Mouse (Mus musculus): Measurements from ENCODE around the gene Frmpd1.
A peak's percentile ranks its signal among the peaks of the same experiment; 100 is the strongest.

Frmpd1 gene

DNA sequence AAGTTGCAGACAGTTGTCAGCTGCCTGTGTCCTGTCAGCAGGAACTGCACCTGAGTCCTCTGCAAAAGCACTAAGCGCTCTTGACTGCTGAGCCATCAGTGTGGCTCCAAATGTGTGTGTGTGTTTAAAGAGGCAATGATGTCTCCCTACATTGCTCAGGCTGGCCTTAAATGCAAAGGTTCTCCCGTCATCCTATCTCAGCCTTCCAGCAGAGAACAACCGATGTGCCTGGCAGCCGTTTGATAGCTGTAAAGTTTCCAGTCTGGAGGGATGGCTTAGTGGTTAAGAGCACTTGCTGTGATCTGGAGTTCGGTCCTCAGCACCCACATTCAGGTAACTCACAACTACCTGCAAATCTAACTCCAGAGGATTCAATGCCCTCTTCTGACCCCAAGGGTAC lies 56.7 kb downstream of the Frmpd1 start:
- DNase-seq (ENCODE audit: low spot score): no peak

DNA sequence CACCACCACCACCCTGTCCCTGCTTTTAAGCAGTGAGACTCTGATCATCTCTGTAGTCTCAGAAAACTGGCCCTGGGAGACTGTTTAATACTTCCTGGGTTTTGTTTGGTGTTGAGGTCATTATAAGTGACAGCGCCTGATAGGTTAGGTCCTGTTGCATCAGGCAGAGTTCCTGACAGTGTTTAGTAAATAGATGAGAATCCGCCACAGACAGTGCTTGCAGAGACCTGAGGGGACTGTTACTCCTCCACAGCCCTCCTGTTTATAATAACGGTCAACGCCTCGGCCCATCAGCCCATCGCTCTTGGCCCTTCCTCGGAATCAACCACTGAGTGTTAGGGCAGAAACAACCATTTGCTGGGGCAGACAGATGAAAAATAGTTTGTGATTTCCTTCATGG lies 57.5 kb downstream of the Frmpd1 start:
- no peak for DNase-seq (ENCODE audit: low spot score)

DNA sequence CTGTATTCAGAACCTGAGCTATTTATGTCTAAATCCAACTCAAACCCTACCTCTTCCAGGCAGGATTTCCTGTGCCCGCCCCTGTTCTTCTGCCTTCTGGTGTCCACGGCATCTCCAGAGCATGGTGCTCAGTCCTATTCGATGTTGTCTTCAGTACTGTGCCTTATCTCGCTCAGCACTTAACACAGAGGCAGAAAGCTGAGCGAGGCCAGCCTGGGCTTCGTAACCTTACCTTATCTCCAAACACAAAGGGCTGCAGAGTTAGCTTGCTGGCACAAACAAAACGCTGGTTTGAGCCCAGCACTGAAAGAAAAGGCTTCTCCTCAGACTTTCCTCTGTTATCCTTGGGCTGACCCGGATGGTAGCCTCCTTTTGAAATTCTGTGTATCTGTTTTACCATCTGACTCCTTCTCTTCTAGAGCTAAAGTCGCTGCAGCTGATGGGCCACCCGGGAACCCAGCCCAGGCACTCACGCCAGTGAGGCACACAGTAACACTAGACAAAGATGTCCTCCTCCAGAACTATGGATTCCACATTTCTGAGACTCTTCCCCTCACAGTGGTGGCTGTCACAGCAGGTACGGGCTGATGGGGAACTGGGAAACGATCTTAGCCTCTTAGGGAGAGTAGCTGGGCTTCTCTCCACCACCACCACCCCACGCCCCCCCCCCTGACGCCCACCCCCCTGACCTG lies 58.7 kb downstream of the Frmpd1 start:
- no peak for DNase-seq (ENCODE audit: low spot score)

DNA sequence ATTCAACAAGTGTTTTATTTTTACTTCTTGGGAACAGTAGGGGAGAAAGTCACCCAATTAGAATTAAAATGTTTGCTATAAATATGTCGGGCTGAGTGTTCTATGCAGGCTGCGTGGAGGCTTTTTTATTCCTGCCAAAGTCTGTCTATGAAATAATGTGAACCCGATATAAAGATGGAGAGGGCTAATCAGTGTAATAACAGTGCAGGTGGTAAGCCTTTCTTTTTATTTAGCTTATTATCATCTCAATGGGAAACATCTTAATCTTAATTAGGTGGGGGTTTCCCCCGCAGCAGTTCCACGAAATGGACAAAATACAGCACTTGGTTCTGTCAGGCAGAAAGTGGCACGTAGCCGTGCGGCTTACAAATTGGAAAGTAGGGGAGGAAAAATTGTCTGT lies 66.6 kb downstream of the Frmpd1 start:
- DNase-seq (ENCODE audit: low spot score): no peak

DNA sequence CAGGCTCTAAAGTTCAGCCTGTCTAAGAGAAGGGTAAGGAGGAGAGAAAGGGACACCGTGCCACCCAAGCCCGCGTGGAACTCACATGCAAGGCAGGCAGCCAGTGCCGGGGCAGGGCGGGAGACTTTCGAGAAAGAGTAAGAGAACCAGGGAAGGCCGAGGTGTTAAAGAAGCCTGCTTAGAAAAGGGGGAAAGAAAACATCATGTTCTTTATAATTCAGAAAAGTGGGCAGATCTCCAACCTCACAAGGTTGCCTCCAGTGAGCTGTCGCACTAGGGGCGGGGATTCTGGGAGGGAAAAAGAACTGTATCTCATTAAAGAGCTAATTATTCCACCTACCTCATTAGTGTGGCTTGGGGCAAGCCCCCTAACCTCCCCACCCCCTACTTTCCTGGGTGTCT lies 68.2 kb downstream of the Frmpd1 start:
- no peak for DNase-seq (ENCODE audit: low spot score)

DNA sequence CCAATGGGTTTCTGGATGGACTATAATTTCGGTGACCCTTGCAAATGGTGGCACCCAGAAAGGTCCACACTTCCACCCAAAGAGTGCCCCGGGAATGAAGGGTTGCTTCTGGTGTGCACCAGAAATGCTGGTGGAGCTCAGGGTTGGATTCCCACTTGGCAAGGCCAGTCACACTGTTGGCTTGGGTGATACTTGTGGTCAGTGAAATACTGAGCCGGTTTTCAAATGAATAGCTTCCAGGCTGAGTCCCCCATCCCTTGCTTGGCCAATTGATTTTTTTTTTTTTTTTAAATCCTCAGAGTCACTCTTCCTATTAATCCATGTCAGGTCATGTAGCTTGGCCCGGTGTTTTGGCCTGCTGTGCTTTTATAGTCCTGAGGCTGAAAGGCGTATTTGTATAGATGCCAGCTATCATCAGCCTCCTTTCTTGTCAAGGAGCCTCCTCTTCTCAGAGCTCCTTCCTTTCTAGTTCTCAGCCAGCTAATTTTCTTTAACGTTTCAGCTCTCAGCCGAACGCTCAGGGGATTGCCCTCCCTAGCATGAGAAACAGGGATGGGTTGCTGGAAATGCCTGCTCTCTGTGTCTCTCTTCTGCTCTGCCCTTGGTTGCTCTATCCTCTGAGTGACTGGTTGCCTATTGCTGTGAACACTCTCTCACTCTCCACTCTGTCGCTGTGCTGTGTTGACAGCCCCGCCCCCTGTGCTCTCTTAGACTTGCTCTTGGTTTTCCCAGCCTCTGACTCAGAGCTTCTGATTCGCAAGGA lies 69.3 kb downstream of the Frmpd1 start:
- no peak for DNase-seq (ENCODE audit: low spot score)

DNA sequence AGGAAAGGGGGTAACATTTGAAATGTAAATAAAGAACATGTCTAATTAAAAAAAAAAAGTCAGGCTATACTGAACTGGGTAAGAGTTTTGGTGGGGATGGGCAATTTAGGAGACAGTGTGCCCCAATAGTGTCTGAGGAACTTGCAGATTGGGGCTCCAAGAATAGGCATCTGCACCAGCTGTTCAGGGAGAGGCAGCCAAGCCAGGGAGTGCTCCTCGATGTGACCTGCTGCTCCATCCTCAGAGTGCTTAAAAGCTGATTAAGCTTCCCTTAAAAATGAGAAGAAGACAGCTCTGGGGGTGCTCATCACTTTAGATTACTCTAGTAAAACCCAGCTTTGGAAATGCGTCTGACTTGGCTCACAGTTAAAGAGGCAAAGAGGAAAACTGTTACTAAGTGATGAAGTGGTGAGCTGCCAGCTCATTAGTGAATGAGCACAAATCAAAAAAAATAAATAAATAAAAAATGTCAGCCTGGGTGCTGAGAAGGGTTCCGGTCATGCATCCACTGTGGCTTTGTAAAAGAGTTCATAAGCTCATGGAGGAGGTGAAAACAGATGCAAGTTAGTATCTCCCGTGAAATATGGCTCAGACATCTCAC lies 74.7 kb downstream of the Frmpd1 start:
- DNase-seq (ENCODE audit: low spot score): no peak

DNA sequence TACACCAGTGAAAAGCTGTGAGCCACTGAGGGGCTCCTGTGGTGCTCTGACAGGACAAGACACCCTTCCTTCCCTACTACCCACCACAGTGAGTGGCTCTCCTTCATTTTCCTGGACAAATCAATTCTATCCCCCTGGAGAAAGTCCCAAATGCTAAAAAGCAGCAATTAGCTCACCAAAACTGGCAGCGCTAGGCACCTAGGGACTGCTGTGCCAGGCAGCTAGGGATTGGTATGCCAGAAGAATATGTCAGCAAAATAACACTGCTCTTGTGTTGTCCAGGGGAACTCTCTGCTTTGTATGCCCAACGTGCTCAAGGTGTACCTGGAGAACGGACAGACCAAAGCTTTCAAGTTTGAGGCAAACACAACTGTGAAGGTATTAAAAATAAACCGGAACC lies 76.9 kb downstream of the Frmpd1 start:
- DNase-seq (ENCODE audit: low spot score): no peak

DNA sequence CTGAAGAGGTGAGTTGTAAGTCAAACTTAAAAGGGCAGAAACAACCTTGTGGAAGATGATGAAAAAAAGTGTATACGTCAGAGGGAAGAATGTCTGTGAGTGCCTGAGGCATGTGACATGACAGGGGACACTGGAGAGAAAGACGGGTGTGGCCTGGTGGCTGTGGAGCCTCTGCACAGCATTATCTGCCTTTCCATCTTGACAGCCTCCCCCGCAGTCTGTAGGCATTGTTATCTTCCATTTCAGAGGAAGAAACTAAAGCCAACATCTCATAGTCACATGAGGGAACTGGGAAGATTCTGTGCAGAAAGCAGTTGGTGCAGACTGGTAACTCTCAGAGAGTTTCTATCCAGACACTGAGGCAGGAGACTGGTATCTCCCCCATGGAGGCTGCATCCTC lies 83.2 kb downstream of the Frmpd1 start:
- no peak for DNase-seq (ENCODE audit: low spot score)

DNA sequence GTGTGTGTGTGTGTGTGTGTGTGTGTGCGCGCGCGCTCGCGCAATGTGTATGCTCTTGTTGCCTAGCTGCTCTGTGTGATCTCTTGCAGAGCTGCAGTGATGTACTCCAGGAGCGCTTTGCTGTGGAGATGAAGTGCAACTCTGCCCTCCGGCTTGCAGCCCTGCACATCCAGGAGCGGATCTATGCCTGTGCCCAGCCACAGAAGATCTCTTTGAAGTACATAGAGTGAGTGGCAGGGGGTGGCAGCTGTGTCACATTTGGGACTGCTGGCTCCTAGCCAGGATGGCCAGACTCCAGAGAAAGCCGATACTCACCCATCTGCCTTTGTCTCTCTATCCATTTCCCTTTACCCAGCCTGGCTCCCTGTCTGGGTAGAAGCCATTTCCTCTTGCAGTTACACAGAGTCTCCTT lies 86.4 kb downstream of the Frmpd1 start:
- no peak for DNase-seq (ENCODE audit: low spot score)

DNA sequence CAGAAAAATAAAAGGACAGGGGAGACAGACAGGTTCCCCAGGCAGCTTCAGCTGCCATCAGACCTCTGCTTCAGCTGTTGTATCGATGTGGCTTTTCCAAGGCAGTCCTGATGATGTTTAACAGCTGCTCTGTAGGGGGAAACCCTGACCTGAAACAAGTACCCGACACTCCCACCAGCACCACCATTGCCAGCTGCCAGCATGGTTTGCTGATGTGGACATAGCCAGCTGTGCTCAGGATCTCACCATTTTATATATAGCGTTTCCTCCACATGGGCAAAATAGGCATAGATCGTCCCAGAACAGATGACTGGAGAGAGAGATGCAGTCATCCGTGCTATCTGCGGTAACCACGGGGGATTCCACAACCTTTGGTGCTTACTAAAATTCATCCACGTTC lies 91.1 kb downstream of the Frmpd1 start:
- DNase-seq (ENCODE audit: low spot score): no peak

DNA sequence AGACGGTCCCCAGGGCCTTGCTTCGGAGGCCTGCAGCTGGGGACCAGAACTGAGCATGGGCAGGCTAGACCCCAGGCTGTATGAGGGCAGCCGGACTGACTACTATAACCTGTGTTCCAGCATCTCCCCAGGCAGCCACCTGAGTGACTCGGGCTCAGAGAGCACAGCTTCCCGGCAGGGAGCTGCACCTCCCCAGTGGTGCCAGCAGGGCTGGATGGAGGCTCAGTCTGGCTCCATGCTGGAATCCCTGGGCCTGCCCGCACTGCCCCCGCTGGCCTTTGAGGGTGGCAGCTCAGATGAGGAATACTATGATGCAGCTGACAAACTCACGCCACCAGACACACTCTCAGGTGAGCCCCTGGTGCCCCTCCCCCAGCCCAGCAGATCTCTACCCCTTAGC lies 94.6 kb downstream of the Frmpd1 start:
- DNase-seq (ENCODE audit: low spot score): no peak

DNA sequence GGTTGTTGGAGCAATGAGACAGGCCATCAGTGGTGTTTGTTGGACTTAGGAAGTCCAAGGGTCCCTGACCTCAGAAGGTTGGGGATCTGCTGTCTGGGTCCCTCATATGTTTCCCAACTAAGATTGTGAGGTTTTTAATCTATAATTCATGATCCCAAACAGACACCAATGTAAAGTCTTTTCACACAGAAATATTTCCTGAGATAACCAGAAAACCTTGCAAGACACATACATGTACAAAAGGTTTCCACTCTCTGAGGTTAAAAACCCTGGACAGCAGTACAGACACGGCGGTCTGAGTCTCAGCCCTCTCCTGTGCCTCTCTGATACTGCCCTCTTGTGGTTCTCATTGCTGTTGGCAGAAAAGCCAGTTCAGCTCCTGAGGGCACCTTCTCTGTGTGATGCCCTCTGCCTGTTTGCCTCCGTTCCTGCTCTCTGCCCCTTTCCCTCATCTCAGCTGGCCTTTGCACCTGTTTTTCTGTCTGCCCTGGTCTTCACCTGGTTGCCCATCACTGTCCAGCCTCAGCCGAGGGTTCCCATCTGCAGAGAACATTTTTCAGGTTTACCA lies 95.4 kb downstream of the Frmpd1 start:
- DNase-seq (ENCODE audit: low spot score): peak; percentile 42

DNA sequence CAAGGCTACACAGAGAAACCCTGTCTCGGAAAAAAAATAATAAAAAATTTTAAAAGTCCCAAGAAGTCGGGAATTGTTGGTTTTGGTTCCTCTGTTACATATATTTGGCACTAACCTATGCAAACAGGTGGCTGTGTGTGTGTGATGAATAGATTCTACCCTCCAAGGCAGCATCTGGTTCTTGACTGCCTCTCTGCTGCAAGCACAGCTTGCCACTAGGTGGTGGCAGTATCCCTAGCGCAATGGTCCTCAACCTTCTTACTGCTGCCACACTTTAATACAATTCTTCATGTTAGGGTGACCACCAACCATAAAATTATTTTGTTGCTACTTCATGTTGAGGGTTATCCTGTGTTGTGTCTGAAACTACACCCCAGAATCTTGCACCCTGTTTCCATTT lies 101.6 kb downstream of the Frmpd1 start:
- no peak for DNase-seq (ENCODE audit: low spot score)

DNA sequence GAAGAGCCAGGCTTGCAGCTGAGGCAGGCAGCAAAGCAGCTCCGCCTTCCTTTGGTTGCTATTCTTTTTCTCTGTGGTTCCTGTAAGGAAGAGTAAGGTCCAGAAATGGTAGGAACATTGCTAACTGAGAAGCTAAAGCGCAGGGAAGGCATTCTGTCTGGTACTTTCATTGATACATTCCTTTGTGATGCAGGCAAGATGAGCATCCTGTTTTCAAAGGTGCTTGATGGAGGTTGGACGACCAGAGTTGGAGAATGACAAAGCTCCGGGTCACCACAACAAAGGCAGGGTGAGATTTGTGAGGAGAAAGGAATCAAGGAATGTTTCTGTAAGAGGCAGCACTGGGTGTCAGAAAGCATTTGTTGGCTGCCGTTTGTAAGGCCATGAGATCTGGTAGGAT lies 103.2 kb downstream of the Frmpd1 start:
- DNase-seq (ENCODE audit: low spot score): no peak

DNA sequence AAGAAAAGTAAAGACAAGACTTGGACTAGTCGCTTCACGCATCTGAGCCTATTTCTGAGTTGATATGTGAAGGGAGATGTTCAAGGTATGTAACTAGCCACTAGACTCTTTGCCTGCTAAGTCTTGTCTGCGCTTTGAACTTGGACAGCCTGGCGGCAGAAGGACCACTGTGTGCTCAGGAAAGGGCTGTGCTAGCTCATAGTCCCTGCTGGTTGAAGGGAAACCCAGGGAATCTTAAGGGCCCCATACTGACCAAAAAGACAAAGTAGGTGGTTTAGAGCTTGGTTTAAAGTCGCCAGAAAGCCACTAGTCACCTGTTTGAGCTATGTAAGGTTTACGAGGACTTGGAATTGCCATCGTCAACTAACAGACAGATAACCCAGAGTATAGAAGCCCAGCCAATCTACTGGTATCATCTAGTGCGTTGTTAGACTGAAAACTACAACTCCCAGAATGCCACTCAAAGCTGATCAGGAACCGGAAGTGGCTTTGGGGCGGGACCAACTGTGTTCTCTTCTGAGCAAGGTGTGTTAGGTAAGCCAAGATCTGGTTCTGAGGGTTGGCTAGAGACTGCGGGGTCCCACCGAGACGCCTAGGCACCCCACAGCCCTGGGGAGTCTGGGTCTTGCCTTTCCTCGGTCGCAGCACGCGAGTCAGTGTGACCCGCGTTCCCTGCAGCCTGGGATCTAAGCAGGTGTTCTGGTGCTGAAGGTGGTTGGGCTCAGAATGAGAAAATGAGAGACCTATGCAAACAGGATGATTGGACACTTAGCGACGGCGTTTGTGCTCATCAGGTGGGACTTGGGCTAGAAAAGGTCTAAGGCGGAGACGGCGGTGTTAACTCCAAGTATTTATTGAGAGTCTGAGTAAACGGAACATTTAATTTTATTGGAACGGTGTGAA lies 112.2 kb downstream of the Frmpd1 start, which contains the start of gene Trmt10b:
TSS of gene Trmt10b (plus strand) at position 466 of the 903 bp plus-strand sequence.
- DNase-seq (ENCODE audit: low spot score): no peak

DNA sequence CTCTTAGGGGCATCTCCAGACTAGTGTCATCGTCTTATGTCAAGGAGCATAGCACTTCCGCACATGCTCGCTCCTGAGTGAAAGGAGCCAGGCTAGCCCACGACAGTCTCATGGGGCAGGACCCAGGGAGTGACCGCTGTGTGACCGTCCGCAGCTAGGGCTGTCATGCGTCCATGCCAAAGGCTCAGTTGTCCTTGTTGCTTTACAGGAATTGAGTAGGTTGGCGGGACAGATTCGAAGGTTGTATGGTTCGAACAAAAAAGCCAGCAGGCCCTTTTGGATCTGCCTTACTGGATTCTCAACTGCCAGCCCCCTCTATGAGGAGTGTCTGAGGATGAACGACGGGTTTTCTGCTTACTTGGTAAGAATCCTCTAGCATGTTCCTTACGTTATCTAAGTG lies 120.9 kb downstream of the Frmpd1 start:
- DNase-seq (ENCODE audit: low spot score): no peak

DNA sequence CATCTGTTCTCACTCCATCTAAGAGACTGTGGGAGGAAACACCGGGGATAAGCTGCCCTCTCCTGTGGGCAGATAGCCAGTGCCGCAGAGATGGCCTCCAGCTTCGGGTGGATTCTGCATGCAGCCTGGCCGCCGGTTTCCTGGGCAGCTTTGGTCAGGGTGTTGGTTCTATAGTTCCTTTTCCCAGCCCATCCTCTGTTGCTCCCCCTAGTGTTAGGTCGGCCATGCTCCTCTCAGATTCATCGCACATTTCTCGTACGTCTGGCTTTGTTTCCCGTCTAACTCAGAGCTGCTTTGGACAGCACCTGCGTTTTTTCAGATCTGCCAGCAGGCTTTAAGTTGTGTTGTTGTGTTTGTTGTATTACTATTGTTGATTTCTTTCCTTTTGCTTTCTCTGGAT lies 123.4 kb downstream of the Frmpd1 start:
- no peak for DNase-seq (ENCODE audit: low spot score)

DNA sequence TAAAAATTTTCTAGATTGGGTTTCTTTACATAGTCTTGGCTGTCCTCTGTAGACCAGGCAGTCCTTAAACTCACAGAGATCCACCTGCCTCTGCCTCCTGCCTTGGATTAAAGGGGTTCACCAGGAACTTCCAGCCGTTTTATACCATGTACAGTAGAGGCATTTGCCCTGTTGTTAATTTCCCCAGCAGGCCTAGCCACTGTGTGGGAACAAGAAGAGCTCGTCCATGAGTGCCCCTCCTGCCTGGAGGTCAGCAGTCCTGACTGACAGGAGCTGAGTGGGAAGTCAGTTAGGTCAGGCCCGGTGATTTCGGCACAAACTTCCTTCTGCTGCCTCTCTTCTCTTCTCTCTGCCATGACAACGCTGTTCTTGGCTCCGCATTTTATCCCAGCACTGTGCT lies 123.9 kb downstream of the Frmpd1 start:
- no peak for DNase-seq (ENCODE audit: low spot score)

DNA sequence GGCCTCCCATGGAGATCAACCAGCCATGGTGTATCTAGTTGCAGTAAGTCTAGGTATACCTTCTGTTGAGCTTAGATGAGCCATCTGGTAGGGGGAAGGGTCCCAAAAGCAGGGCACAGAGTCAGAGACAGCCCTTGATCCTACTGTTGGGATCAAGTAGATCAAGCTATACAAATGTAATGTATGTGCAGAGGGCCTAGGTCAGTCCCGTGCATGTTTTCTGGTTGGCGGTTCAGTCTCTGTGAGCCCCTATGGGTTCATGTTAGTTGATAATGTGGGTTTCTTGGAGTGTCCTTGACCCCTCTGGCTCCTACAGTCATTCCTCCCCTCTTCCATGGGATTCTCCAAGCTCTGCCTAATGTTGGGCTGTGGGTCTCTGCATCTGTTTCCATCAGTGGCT lies 126.4 kb downstream of the Frmpd1 start:
- DNase-seq (ENCODE audit: low spot score): no peak

DNA sequence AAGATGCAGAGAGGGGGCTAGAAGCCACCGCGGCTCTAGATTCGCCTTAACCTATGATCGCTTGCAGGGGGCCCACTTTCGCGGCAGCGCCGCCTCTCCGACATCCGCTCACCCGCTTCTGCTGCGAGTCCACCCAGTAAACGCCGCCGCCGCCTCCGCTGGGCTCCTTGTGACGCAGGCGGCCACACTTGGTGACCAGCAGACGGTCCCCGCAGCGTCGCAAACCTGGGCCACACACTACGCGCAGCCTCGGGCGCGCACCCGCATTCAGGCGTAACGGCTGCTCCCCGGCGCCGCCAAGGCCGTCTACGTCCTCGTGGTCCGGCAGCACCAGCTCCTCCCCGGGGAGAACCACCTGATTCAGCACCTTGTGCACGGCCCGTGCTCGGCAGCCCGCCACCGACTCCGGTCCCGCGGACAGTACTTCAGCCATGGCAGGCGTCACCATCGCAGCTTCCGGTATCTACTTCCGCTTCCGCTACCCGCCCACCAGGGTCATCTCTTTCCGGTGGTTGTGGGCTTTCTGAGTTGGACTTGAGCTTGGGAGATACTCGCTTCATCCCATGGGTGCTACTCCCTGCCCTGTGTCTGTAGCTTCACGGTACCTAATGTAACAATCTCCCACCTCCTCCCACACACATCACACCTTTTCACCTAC lies 135.6 kb downstream of the Frmpd1 start:
- peak; percentile 70 for DNase-seq (ENCODE audit: low spot score)
